Mouse (Mus musculus) liver, postnatal 0 days (tissue): Measurements from ENCODE around the gene Smarca4. TPM values are rescaled to one million over a fixed set of nuclear protein-coding genes. Genes with fewer than 3 reads are reported as not detected.
"Not testable (repeated sequence)": the region's sequence is repeated elsewhere in the genome, so short reads cannot be mapped to it uniquely, and the experiment has no call there.

Experiments used
- ATAC-seq: fragments of 200-750 bp; cut with Nextera tagmentation; 2 replicates; pipeline ENCODE4 v1.8.0; 2017; ENCODE audit warnings: mild to moderate bottlenecking, moderate library complexity
- DNase-seq: peaks from one replicate; pipeline ENCODE4 v3.0.0-alpha.2; 2016
- H3K27ac ChIP-seq: fragments of 300-500 bp; sonication (generic); 2 replicates; pipeline ENCODE4 v1.5.1; 2014; ENCODE audit warnings: antibody characterized with exemption, moderate library complexity, mild to moderate bottlenecking, low read depth
- H3K27me3 ChIP-seq: fragments of 300-500 bp; sonication (generic); 2 replicates; pipeline ENCODE4 v1.6.1; 2014; ENCODE audit warnings: low read length, control low read depth, mixed read lengths; ENCODE audit not compliant: insufficient read depth
- H3K36me3 ChIP-seq: fragments of 300-500 bp; sonication (generic); replicated peaks from 2 replicates; pipeline ENCODE4 v1.6.1; 2014; ENCODE audit warnings: mild to moderate bottlenecking, control low read depth, low read length, moderate library complexity, mixed read lengths; ENCODE audit not compliant: insufficient read depth
- H3K4me1 ChIP-seq: fragments of 300-500 bp; sonication (generic); 2 replicates; pipeline ENCODE4 v1.6.1; 2014; ENCODE audit warnings: antibody characterized with exemption, mild to moderate bottlenecking, control low read depth; ENCODE audit not compliant: insufficient read depth
- H3K4me2 ChIP-seq: fragments of 300-500 bp; sonication (generic); 2 replicates; pipeline ENCODE4 v1.6.1; 2014; ENCODE audit warnings: low read depth, mild to moderate bottlenecking, low read length, moderate library complexity, mixed read lengths
- H3K4me3 ChIP-seq: fragments of 300-500 bp; sonication (generic); 2 replicates; pipeline ENCODE4 v1.5.1; 2014; ENCODE audit warnings: low read depth, low read length
- H3K9ac ChIP-seq: fragments of 300-500 bp; sonication (generic); replicated peaks from 2 replicates; pipeline ENCODE4 v1.6.1; 2014; ENCODE audit warnings: mild to moderate bottlenecking, moderate library complexity
- H3K9me3 ChIP-seq: fragments of 300-500 bp; sonication (generic); 2 replicates; pipeline ENCODE4 v1.6.1; 2016; ENCODE audit warnings: mild to moderate bottlenecking, control low read depth, low read length, mixed read lengths
- CTCF ChIP-seq: sonication (generic); IDR thresholded peaks from 2 replicates; pipeline ENCODE4 v1.5.1; 2016; ENCODE audit warnings: antibody characterized with exemption, low read depth
- EP300 ChIP-seq: IDR thresholded peaks from 2 replicates; pipeline ENCODE4 v1.6.1; 2016; ENCODE audit warnings: antibody characterized with exemption, low read depth, mild to moderate bottlenecking
- WGBS: fragments of 180-500 bp; shearing (Covaris S2); extraction: QIAGEN DNeasy Blood & Tissue Kit; methylation state at CpG from one replicate; pipeline ENCODE4 v1.1.7; 2014; ENCODE audit not compliant: insufficient replicate concordance; 5-methylcytosine and 5-hydroxymethylcytosine counted together
- polyA plus RNA-seq: library from polyadenylated mRNA; unstranded; fragments of >200 nt; fragmentation: Nextera tagmentation; extraction: Ambion mirVana; gene quantifications from 2 replicates; pipeline ENCODE4 v1.2.1, GENCODE M21; 2015

Smarca4 gene
- polyA plus RNA-seq, 1 experiment from 2014 or later = 14.3 TPM

DNA sequence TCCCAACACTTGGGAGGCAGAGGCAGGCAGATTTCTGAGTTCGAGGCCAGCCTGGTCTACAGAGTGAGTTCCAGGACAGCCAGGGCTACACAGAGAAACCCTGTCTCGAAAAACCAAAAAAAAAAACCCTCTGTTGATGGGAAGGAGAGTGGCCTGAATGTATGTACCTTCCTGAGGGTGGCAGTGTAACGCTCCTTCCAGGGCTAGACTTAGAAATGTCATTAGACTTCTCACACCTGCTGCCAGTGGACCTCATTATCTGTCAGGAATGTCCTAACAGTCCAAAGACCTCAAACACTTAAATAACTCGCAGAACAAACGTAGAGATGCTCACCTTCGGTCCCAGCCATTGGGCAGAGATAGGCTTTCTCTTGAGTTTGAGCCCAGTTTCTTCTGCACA is 83.3 kb downstream of the Smarca4 start:
- not testable (repeated sequence) for H3K27ac ChIP-seq, H3K4me3 ChIP-seq, DNase-seq, H3K9ac ChIP-seq, H3K27me3 ChIP-seq, ATAC-seq, H3K4me1 ChIP-seq, H3K4me2 ChIP-seq, H3K9me3 ChIP-seq
- peak; percentile 36; the same call in 1 of the 2 replicates for TF ChIP-seq CTCF
- H3K36me3 ChIP-seq = peaks cover 77% of the 10 kb centered on the region
- 80% methylated on average over 6 of the region's 6 CpGs for WGBS

DNA sequence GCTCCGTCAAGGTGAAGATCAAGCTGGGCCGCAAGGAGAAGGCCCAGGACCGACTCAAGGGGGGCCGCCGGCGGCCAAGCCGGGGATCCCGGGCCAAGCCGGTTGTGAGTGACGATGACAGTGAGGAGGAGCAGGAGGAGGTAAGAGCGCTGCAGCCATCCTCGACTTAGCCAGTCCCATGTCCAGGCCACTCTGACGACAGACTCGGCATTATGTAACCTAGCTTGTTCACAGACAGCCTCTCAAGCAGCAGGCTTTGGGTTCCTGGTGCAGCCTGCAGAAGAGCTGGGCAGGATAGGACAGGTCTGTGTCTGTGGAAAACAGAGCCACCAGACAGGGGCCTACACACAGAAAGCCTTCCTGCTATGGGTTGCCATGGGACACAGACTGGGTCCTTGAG is 85.1 kb downstream of the Smarca4 start:
- WGBS = 93% methylated on average over 14 of the region's 14 CpGs

DNA sequence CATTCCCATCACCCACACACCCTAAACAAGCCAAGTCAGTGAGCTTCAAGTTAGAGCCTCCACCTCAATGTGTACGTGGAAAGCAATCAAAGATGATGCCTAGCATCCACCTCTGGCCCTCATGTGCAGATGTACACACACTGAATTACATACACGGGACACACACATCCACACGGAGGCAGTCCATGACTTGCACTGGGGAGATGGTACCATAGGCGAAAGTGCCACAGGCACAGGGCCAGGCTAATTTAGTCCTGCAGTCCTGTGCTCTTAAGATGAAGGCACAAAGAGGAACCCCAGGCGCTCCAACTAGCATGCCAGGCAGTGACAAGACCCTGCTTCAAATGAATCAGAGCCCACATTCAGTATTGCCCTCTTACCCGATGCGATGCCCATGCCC is 87.5 kb downstream of the Smarca4 start:
- no peaks in the 10 kb centered on the region for H3K4me1 ChIP-seq
- no peak for DNase-seq
- no peak for TF ChIP-seq EP300
- TF ChIP-seq CTCF = no peak
- H3K9ac ChIP-seq = no peak overlapping the region
- H3K36me3 ChIP-seq = peaks cover 59% of the 10 kb centered on the region
- H3K4me3 ChIP-seq = no peak overlapping the region
- no peaks in the 10 kb centered on the region for H3K27me3 ChIP-seq
- ATAC-seq = no peak
- 94% methylated on average over 7 of the region's 7 CpGs for WGBS
- no peak overlapping the region for H3K4me2 ChIP-seq
- no peaks in the 10 kb centered on the region for H3K9me3 ChIP-seq
- no peak overlapping the region for H3K27ac ChIP-seq

More for the DNA sequence above, 85.1 kb downstream of the Smarca4 start:
- Histone ChIP-seq H3K27ac (no peak overlapping the region), H3K36me3 (peaks cover 69% of the 10 kb centered on the region), H3K9me3 (no peaks in the 10 kb centered on the region), H3K4me3 (no peak overlapping the region), H3K4me2 (no peak overlapping the region), H3K4me1 (no peaks in the 10 kb centered on the region), H3K27me3 (no peaks in the 10 kb centered on the region), H3K9ac (no peak overlapping the region)
- TF ChIP-seq EP300 (no peak), CTCF (no peak)
- ATAC-seq (no peak), DNase-seq (no peak)

DNA sequence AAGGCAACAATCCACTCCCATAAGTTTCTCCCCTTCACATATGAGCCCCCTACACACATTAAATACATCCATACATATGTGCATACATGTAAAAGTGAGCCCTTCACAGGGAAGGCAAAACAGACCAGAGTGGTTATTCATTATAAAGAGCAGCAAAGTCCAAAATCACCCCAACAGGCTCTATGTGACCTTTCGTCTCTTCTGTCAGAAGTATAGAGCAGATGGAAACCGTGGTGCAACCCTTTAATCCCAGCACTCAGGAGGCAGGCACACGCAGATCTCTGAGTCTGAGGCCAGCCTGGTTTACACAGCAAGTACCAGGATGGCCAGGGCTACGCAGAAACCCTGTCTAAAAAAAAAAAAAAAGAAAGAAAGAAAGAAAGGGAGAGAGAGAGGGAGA is 90.1 kb downstream of the Smarca4 start:
- Histone ChIP-seq H3K4me3 (no peak overlapping the region), H3K9ac (no peak overlapping the region), H3K4me1 (no peaks in the 10 kb centered on the region), H3K27me3 (no peaks in the 10 kb centered on the region), H3K36me3 (peaks cover 36% of the 10 kb centered on the region), H3K27ac (peak overlapping the region; percentile 31), H3K9me3 (no peaks in the 10 kb centered on the region), H3K4me2 (no peak overlapping the region)
- TF ChIP-seq EP300 = no peak
- ATAC-seq = peak; percentile 44; the same call in 1 of the 2 replicates
- DNase-seq = no peak
- 64% methylated on average over 4 of the region's 4 CpGs for WGBS

DNA sequence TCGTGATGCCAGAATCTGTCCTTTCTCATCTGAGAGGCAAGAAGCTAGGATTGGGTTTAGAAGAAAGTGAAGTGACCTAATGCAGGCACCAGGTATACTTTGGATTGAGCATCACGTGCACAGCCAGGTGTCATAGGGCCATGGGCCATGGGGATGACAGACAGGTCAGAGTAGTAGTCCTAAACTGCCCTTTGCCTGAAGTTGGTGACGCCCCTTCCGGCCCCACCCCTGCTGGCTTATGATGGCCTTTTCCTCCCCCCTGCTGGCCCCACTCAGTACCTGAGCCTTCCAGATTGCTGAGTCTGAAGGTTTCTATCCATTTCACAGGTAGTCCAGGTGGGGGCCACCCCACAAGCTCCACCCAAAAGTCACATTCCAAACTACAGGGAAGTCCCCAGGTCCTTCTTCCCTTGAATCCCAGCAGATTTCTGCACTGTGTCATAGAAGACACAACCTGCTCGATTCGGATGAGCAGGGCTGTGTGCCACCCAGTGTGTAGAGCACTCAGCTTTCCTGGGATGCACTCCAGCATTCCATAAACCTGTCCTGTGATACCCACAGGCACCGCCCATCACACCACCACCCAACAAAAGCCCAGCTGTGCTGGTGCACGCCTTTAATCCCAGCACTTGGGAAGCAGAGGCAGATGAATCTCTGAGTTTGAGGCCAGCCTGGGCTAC is 90.8 kb downstream of the Smarca4 start:
- H3K4me2 ChIP-seq = no peak overlapping the region
- peak overlapping the region; percentile 31; the same call in 1 of the 2 replicates for H3K27ac ChIP-seq
- ATAC-seq (peak; percentile 89), DNase-seq (no peak)
- no peak overlapping the region for H3K9ac ChIP-seq
- 82% methylated on average over 8 of the region's 8 CpGs for WGBS
- H3K9me3 ChIP-seq = no peaks in the 10 kb centered on the region
- no peaks in the 10 kb centered on the region for H3K27me3 ChIP-seq
- no peak overlapping the region for H3K4me3 ChIP-seq
- no peaks in the 10 kb centered on the region for H3K4me1 ChIP-seq
- no peak for TF ChIP-seq EP300
- TF ChIP-seq CTCF = no peak; the same call in 1 of the 2 replicates
- H3K36me3 ChIP-seq = peaks cover 30% of the 10 kb centered on the region

DNA sequence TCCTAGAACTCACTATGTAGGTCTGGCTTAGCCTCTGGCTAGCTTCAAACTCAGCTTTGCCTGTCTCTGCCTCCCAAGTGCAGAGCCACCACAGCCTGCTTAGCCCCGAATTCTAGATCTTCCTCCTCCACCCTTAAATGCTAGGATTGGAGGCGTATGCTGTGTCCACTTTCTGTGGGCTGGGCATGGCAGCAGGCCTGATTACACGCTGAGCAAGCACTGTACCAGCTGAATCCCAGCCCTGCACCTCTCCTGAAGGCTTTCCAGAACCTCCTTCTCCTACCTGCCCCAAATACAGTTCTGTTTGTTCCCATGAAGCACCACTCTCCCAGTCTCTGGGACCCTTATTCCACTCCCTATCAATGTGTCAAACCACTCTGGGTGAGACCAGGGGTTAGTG is 93.4 kb downstream of the Smarca4 start:
- Histone ChIP-seq H3K4me2 (no peak overlapping the region), H3K36me3 (peaks cover 8% of the 10 kb centered on the region; the same call in 1 of the 2 replicates), H3K9ac (no peak overlapping the region), H3K27me3 (no peaks in the 10 kb centered on the region), H3K4me1 (no peaks in the 10 kb centered on the region), H3K4me3 (no peak overlapping the region), H3K27ac (no peak overlapping the region), H3K9me3 (no peaks in the 10 kb centered on the region)
- DNase-seq = no peak
- TF ChIP-seq CTCF (no peak), EP300 (no peak)
- no peak for ATAC-seq
- WGBS = 79% methylated on average over 3 of the region's 3 CpGs

DNA sequence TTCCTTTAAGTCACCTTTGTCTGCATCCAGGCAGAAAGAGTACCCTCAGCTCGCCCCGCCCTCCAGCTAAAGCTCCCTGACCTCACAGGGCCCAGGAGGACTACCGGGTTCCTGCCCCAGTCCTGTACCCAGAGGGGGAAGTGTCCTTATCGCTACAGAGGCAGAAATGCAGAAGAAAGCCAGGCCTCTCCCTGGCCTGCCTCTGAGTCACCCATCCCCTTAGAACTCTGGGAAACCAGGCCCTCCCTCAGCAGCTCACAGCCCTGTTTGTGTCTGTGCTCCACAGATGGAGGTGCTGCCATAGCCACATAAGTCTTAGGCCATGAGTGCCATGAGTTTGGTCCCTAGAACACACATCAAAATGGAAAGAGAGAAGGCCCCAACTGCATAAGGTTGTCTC is 99.3 kb downstream of the Smarca4 start:
- Histone ChIP-seq H3K27me3 (no peaks in the 10 kb centered on the region), H3K36me3 (no peaks in the 10 kb centered on the region), H3K4me3 (no peak overlapping the region), H3K27ac (peak overlapping the region; percentile 44), H3K9me3 (no peaks in the 10 kb centered on the region), H3K4me1 (peaks cover 9% of the 10 kb centered on the region), H3K4me2 (no peak overlapping the region), H3K9ac (no peak overlapping the region)
- no peak for TF ChIP-seq EP300
- TF ChIP-seq CTCF = no peak
- WGBS = 20% methylated on average over 4 of the region's 4 CpGs
- DNase-seq = peak; percentile 50
- peak; percentile 96 for ATAC-seq
